Mouse (Mus musculus): ENCODE results near the gene Ndufaf8.

Ndufaf8 gene

DNA sequence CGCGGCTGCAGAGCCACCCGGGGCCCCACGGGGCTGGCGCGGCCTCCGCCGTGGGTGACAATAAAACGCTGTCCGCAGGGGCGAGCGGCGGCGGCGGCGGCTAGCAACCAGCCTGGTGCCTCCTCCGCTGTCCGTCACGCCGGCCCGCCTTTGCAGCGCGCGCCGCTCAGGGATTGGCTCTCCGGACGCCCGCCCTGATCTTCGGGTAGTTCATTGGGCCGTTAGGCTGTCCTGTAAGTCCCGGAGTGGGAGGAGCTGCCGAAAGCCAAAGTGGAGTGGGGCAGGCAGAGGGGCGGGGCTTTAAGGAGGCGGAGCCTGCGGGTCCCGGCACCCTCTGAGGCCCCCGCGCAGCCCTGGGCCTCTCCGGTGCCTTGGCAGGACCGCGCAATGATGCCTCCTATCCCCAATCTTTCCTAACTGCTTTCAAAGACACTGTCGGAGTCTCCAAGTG is 12.0 kb upstream of the Ndufaf8 start, which contains the start of gene Cep131:
Gene Cep131, minus strand, starts transcription at position 126 of the 451 bp plus-strand sequence.
- DNase-seq, result peak; percentile 97 to 98

DNA sequence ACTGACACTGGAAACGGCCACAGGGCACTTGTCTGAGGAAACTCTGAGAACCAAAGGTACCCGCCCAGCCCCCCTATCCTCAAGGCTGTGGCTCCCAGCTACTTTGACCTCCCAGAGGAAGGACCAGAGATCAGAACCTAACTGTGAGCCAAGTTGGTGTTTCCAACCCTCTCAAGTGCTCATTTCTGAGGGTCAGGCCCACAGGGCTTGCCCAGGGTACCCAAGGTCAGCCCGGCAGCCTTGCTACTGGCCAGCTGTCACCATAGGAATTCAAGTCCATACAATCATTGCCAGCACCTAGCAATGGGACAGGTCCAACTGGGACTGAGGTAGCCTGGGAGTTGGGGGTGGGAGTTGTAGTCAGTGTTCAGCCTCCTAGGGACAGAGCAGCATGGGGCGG is 8.1 kb upstream of the Ndufaf8 start:
- no peak for DNase-seq

DNA sequence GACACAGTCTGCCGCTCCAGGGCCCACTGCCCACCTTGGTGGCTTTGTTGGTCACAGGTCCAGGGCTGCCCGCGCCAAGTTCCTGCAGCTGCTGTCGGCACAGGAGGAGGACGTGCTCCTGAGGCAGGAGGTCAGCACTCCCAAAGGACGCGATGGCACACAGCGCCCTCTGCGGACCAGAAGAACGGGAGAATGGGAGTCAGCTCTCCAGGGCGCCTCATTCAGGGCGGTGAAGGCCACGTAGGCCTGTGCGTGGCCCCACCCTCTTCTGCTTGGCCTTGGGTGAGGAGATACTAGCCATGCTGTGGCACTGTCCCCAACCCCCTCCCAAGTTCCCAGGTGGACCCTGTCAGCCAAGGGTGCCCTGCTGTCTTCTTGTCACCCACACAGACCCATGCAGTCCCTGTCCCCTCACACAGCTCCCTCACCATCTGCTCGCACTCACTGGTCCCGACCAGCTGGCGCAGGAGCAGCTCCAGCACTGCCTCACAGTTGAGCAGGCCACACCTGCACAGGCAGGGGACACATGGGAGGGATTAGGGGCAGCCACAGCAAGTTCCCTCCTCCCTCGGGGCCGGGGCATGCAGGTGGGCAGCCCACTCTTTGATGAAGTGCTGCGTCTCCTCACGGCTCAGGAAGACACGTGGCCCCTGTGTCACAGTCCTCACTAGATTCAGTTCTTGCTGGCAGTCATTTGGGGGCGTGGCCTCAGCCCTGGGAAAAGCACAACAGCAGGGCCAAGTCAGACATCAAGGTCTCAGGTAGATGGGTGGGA is 5.7 kb upstream of the Ndufaf8 start:
- DNase-seq, result no peak

DNA sequence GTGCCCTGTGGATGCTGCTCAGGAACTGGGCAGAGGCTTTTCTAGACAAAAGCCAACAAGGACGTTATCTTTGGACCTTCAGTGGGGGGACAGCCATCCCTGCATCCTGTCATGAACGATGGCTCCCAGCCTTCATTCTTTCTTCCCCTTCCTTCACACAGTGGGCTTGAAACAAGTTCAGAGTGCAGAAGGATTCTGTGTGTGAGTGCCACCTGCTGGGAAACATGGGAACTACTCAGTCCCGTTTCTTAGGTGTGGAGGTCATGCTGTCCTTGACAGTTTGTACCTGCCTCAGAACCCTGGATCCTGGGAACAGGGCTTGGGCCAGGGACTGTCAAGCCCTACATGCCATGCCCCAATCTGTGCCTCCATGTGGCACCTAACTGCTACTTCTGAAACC is 2.3 kb downstream of the Ndufaf8 start:
- DNase-seq, result peak; percentile 72 to 74

DNA sequence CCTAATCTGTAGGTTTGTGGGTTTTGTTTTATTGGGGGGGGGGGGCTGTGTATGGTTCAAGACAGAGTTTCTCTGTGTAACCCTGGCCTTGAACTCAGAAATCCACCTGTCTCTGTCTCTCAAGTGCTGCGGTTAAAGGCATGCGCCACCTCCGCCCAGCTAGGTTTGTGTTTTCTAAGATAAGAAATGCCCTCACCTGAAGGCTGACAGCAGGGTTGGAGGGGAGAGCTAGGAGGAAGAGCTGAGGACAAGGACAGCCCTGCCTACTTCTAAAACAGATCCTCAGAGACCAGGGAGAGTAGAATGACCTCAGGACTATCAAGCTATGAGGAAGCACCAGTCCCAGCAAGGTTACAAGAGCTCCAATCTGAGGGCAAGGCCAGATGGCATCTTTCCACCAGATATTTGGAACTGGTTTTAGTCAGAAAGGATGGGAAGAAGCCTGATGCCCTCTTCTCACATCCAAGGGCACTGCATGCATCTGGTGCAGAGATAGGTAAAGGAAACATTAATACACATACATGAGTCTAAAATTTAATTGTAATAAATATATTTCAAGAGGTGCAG is 4.8 kb downstream of the Ndufaf8 start:
- DNase-seq, result no peak

DNA sequence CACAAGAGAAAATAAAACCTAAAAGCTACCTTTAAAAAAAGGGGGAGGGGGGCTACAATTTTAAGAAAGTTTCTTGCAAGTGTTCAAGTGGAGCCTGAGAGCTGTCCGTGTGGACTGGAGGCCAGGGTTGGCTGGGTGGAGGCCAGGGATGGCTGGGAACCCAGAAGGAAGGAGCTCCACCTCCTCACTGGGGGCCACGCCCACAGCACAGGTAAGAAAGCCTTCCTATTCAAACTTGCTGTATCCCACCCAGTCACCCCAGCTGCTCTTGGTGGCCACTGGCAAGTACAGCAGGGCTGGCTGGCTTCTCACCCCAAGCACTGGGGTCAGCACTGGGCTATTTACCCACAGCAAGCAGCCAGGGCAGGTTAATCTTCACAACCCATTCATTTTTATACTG is 8.3 kb downstream of the Ndufaf8 start:
- DNase-seq, result no peak

DNA sequence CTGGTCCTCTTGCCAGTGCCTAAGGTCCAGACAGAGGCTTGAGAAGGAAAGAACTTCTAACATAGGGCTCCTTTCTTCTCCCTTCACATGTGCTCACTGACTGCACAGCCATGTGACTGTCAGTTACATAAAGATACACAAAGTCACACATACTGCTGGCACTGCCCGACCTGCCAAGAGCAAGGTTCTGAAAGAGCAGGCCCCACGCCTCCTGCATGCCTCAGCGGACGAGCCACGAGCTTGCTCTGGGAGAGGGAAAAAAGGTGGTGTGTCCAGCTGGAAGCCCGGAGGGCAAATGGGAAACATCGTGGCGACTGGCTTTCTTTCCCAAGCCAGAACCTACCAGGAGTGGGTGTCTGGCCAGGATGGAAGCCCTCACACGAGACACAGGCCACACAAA is 9.1 kb downstream of the Ndufaf8 start:
- no peak for DNase-seq

DNA sequence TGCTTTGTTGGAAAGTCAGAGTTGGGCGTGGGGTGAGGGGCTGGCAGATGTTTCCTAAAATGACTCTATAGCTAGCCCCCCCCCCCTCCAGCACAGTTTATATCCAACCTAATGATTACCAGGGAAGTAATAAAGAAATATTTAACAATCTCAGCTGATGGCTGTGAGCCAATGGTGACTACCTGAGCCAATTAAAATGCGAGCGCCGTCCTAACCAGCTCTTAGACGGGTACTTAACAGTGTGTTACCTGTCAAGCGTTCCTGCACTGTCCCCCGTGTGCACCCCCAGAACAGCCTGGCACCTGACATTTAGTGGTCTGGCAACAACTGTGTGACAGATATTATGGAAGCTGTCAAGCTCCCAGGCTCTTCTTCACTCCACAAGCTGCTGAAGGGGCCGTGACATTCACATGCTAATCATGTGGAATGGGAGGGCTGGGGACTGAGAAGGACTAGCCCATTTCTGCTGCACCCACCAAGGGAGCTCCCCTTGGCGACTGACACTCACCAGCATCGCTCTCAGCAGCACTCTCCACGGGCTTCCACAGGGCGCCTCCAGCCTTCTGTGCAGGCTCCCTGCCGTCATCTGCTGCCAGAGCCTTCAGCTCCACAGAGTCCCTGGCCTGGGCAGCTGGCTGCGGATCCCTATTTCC is 11.0 kb downstream of the Ndufaf8 start:
- DNase-seq, result no peak

DNA sequence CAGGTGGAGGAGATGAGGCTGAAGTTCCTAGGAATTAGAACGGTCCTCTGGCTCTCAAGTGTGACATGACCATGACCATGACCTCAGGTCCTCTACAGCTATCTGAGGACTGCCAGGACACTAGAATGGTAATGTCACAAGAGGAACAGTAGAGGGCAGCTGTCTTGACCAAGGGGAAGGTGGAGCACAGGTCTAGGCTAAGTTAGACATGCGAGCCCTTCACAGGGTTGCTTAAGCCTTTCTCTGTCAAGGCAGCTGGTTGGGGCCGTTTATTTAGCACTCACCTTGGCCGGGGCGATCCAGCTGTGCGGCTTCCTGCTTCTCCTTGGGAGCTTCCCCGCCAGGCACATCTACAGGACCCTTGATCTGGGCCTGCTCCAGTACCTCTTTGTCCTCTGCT is 11.8 kb downstream of the Ndufaf8 start:
- DNase-seq, result no peak

DNA sequence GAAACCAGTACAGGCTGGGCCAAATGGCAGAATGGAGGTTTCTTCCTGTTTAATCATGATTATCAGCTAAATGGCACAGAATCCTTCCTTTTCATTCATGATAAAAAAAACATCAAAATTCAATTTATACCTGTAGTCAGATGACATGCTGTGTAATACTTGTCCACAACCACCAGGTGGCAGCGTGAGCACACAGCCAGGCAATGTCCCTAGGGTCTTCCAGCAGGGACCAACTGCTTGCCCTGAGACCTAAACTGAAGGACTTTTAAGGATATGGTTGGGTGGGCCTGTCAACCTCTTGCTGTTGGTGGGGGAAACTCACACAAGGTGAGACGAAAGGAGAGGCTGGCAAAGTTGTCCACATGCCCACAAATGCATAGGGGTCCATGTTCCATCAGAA is 12.3 kb downstream of the Ndufaf8 start:
- peak; percentile 68 to 71 for DNase-seq

DNA sequence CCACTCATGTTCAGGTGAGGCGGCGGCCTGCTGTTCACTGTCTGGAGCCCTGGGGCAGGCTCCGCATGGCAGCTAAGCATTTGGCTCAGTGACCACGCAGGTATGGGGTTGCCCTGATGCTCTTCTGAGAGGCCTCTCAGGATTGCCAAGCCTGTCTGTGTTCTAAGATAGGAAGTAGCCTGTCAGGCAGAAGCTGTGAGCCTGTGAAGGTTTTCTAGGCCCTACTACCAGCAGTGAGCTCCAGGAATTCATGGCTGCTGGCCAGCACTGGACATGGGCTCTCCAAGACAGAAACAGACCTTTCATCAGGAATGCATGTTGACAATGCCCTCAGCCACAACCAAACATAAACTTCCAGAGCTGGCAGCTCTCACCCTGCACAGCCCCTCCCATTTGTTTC is 13.4 kb downstream of the Ndufaf8 start:
- no peak for DNase-seq

DNA sequence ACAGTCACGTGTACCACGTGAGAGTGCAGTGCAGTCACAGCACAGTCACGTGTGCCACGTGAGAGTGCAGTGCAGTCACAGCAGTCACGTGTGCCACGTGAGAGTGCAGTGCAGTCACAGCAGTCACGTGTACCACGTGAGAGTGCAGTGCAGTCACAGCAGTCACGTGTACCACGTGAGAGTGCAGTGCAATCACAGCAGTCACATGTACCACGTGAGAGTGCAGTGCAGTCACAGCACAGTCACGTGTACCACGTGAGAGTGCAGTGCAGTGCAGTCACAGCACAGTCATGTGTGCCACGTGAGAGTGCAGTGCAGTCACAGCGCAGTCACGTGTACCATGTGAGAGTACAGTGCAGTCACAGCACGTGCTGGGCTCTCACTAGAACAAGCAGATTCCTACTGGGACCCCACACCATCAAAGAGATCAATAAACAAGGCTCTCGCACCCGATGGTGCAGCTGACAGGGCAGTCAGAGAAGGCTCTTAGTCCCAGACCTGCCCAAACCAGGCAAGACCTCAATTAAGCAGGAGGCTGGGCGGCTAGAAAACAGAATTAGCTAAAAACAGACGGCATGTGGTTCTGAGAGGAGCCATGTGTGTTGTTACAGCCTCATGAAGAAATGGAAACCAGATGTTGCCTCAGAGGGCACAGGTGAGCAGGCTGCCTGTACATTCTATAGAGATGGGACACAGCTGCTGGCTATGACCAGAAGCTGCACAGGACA is 15.9 kb downstream of the Ndufaf8 start:
- DNase-seq, result no peak

DNA sequence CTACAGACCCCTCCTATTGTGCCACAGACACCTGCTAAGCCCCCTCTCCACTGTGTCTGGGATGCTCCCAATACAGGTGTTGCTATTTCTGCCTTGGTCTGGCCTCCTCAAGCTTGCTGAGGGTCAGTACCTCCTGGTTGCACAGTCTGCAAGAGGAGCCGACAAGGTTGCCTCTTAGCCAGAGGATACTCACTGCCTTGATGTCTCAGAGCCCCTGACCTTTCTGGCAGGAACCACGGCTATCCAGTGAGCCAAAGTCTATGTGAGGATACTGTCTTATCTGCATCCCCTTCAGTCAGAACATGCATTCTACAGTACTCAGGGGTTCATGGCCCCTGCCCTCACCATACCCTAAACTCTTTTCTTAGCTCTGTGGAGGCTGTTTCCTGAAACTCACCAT is 18.9 kb downstream of the Ndufaf8 start:
- no peak for DNase-seq

DNA sequence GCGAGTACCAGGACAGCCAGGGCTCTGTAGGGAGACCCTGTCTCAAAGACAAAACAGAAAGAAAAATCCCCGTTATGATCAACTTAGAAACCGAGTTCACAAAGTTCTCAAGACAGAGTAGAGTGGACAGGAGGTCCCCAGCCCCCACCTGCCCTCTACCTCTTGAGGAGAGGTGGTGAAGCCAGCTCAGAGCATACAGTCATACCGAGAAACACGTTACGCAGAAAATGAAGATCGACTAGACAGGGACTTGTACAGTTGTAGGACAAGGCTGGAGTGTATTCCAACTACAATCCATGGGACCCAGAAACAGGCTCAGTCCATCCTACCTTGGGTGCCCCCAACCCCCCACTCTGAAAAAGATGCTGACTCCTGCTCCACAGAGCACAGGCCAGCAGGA is 20.4 kb downstream of the Ndufaf8 start:
- no peak for DNase-seq

DNA sequence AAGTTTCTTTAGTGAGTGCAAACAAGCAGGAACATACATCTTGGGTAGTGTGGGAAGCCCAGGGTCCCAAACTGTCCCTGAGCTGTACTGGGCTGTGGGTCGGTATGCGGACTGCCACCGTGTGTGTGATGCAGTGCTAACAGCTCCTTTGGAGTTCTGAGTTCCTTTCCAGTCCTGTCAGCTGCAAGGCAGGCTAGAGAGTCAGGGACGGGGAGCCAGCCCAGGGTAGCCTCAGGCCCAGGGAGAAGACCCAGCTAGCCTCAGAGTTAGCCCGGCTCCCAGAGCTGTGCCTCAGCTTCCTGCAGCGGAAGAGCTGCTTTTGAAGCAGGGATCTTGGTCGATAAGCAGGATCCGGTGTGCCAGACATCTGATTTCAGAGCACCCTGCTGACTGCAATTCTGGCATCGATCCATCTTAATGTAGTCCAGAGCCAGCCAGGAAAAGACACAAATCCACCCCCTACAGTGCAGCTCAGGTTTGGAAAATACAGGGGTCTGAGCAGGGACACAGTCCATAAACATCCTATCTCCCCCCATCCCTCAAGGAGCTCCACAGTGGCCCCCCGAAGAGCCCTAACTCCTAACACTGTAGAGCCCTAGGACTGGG is 21.3 kb downstream of the Ndufaf8 start:
- no peak for DNase-seq

DNA sequence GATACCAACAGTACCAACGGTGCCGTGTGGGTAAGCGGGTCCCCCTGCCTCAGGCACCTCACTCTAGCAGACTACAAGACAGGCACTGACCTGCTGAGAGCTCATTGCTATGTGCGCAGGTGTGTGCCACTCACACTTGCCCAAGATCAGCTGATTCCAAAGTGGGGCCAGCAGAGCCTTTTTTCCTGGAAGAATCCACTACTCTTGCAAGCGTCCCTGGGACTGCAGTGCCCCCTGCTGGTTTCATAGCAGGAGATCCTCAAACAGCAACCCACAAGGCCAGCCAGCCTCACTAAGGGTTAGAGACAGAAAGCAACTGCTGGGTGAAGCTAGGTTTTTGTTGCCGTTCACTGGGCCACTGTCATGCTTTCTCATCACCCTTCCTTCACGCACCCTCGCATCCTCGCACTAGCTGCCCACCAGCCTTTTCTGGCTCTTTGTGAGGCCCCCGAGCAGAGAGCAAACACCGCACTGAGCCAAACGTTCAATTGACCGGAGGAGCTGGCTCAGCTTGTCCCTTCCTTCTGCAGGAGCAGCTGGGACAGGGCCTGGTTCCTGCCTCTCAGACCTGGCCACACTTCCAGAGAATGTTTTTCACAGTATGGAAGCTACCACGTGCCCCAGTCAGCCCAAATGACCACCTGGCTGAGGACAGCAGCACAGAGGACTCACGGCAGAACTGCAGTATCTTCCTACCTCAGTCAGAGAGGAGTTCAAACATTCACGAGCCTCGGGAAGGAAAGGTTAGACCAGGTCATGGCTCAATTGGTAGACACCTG is 22.1 kb downstream of the Ndufaf8 start:
- peak; percentile 27 to 37 for DNase-seq

DNA sequence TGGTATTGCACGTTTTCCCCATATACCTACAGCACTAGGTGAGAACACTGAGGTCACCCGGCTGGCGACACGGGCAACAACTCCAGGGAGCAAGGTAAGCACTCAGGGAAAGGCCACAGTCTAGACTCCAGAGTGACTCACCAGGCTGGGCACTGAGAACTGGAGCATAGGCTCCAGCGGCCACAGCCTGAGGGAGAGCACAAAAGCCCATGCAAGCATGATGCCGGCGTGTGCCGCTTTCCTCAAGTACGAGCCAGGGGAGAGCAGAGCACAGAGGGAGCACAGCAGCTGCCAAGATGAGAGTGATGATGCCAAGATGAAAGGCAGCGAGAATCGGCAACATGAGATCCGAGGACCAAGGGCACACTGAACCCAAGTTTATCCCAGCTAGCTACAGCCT is 23.4 kb downstream of the Ndufaf8 start:
- no peak for DNase-seq

DNA sequence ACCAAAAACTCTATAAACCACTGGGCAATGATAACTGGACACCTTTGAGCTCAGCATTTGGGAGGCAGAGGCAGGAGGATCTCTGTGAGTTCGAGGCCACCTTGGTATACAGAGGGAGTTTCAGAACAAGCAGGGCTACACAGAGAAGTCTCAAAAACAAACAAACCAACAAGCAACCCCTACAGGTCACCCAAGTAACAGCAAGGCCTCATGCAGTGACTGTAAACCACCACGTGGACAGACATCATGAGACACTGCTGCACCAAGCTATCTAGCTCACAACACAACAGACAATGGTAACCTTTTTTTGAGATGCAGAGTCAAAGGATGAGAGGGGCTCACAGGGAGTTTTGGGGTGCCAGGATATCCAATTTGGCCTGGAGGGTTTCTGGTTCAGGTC is 28.1 kb downstream of the Ndufaf8 start:
- DNase-seq, result no peak

DNA sequence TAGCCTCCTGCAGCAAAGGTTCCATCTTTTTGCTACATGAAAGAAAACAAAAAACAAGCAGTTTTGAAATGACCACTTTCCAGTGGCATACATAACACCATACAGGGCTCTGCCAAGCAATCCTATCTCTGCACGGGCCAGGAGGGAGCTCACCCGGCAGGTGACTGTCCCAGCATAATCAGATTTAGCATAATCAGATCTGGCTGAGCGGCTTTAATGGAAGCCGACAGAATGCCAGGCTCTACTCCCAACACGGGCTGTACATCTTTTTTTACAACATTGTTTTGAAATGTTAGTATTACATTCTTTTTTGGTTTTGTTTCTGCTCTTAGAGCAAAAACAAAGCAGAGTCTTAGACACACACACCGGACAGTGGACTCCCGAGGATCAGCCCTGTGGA is 30.6 kb downstream of the Ndufaf8 start:
- DNase-seq, result no peak

DNA sequence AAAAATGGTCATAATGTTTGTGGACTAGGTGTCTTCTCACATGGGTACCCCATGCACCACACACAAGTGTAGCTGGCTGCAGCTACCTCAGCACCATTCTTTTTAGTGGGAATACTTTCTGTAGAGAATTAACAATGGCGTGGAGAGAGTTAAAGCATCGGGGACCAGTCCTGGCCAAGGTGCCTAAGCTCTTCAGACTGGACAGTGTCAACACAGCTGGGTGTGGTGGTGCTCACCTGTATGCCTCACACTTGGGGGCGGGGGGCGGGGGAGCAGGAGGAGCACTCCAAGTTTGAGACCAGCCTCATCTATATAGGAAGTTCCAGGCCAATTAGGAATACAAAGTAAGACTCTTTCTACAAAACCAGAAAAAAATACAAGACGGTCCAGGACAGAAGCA is 35.4 kb downstream of the Ndufaf8 start:
- DNase-seq, result no peak

DNA sequence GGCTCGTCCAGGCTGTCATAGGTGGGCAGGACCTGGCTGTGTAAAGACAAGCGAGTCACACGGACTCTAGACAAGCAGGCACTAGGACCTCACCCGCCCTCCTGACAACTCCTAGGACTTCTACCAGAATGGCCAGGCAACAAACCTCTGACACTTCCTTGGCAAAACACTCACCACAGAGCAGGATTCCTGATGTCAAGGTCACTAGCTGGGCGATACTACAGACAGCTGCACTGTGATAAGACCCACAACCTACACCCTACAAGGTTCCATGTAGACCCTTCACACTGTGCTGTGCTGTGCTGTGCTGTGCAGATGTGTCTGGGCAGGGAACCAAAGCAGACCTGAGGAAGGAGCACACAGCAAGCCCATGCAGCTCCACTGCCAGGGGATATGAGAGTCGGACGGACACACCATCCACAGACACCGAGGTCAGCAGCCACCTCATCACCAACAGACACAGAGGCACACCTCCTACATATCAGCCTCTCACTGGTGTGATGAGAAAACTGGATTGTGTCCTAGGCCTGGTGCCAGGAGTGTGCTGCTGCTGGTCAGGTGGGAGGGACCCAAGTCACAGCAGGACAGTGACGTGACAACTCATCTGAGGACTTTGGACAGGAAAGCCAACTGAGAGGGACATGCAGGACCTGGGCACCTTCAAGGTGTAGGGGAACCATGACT is 36.3 kb downstream of the Ndufaf8 start:
- DNase-seq, result no peak

DNA sequence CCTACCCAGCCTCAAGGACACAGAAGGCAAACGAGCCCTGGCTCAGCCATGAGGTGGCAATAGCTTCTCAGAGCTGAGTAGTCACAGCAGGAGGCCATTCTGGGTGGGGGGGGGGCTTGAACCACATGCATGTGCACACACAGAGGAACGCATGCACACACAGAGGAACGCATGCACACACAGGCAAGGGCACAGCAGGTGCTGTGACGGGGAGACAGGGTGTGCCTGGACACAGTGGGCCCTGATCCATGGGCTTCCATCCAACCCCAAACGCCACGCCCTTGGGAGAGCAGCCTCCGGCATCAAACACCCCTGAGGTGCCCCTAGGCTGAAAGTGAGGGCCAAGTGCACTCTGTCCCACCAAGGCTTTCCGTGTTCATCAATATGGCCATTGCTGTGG is 37.5 kb downstream of the Ndufaf8 start:
- no peak for DNase-seq
